Mouse (Mus musculus) forebrain, embryonic 14.5 days (tissue): ENCODE results near the gene Kcnip4. TPM values are rescaled to one million over a fixed set of nuclear protein-coding genes. Genes with fewer than 3 reads are reported as not detected.

ENCODE experiments used
- ATAC-seq: fragments of 200-750 bp; cut with Nextera tagmentation; 2 replicates; pipeline ENCODE4 v1.8.0; 2017; ENCODE audit warnings: mild to moderate bottlenecking, moderate library complexity
- DNase-seq: peaks from one replicate; pipeline ENCODE4 v3.0.0-alpha.2; 2015; ENCODE audit warnings: low spot score
- H3K27ac ChIP-seq: fragments of 300-500 bp; sonication (generic); 2 replicates; pipeline ENCODE4 v1.5.1; 2014; ENCODE audit warnings: low read depth, mild to moderate bottlenecking, control low read depth, low read length, moderate library complexity
- H3K27me3 ChIP-seq: fragments of 300-500 bp; sonication (generic); replicated peaks from 2 replicates; pipeline ENCODE4 v1.6.1; 2014; ENCODE audit warnings: low read length, control low read depth, mixed read lengths; ENCODE audit not compliant: control insufficient read depth, insufficient read depth
- H3K36me3 ChIP-seq: fragments of 300-500 bp; sonication (generic); 2 replicates; pipeline ENCODE4 v1.6.1; 2014; ENCODE audit warnings: low read length, control low read depth; ENCODE audit not compliant: control insufficient read depth, insufficient read depth
- H3K4me1 ChIP-seq: fragments of 300-500 bp; sonication (generic); 2 replicates; pipeline ENCODE4 v1.6.1; 2014; ENCODE audit warnings: antibody characterized with exemption, low read length, control low read depth; ENCODE audit not compliant: control insufficient read depth, insufficient read depth
- H3K4me2 ChIP-seq: fragments of 300-500 bp; sonication (generic); 2 replicates; pipeline ENCODE4 v1.6.1; 2014; ENCODE audit warnings: mild to moderate bottlenecking, control low read depth, low read length
- H3K4me3 ChIP-seq: fragments of 300-500 bp; sonication (generic); 2 replicates; pipeline ENCODE4 v1.5.1; 2014; ENCODE audit warnings: low read depth, low read length, control low read depth
- H3K9ac ChIP-seq: fragments of 300-500 bp; sonication (generic); 2 replicates; pipeline ENCODE4 v1.6.1; 2014; ENCODE audit warnings: mild to moderate bottlenecking, low read length, control low read depth, moderate library complexity
- H3K9me3 ChIP-seq: fragments of 300-500 bp; sonication (generic); replicated peaks from 2 replicates; pipeline ENCODE4 v1.6.1; 2016; ENCODE audit warnings: low read length, control low read depth, mixed read lengths; ENCODE audit not compliant: control insufficient read depth
- WGBS: fragments of 180-500 bp; shearing (Covaris S2); extraction: QIAGEN DNeasy Blood & Tissue Kit; methylation state at CpG from one replicate; pipeline ENCODE4 v1.1.7; 2014; 5-methylcytosine and 5-hydroxymethylcytosine counted together
- polyA plus RNA-seq: library from polyadenylated mRNA; unstranded; fragments of >200 nt; fragmentation: Nextera tagmentation; extraction: Ambion mirVana; gene quantifications from 2 replicates; pipeline ENCODE4 v1.2.1, GENCODE M21; 2014

The Kcnip4 gene
- polyA plus RNA-seq, 1 experiment from 2014 or later = 8.0 TPM

DNA sequence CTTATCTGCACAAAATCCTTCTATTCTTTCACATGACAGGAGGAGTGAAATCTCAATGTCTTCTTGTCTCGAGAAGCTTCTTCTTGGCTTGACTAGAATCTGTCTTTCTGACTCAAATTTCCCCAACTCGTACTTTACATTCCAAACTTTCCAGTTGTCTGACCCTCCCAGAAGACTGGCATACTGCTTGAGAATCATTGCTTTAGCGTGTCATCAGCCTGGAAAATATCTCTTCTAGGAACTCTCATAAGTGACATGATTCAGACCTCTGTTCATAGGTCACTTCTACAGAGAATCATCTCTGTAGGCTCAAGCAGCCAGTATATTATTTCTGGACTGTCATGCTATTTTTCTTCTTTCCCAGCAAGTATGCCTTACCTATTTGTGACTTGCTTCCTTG, 26.0 kb downstream of the Kcnip4 start:
- H3K36me3 ChIP-seq = no peaks in the 10 kb centered on the region
- no peaks in the 10 kb centered on the region for H3K4me1 ChIP-seq
- ATAC-seq = no peak
- no peak overlapping the region for H3K27ac ChIP-seq
- no peaks in the 10 kb centered on the region for H3K9me3 ChIP-seq
- H3K4me3 ChIP-seq = no peak overlapping the region
- H3K4me2 ChIP-seq = no peak overlapping the region
- 88% methylated on average over 3 of the region's 3 CpGs for WGBS
- no peak overlapping the region for H3K9ac ChIP-seq
- DNase-seq = no peak
- no peaks in the 10 kb centered on the region for H3K27me3 ChIP-seq

DNA sequence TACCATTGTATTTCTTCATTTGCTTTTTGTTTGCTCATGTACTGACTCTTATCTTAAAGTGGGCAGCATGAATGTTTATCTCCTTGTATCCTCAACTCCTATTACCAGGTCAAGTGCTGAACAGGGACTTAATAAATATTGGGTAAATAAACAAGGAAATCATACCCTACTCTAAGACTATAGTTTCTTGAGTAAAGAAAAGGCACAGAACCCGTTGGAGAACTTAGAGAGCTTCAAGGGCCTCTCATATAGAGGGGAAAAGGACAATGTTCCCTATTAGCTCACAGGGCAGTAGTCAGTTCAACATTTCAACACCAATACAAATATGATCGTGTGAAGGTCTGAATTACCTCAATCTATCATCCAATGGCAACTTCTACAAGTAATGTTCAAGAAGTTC, 37.4 kb downstream of the Kcnip4 start:
- no peak for DNase-seq
- Histone ChIP-seq H3K9ac (no peak overlapping the region), H3K4me1 (no peaks in the 10 kb centered on the region), H3K9me3 (no peaks in the 10 kb centered on the region), H3K4me2 (no peak overlapping the region), H3K27me3 (no peaks in the 10 kb centered on the region), H3K36me3 (no peaks in the 10 kb centered on the region), H3K4me3 (no peak overlapping the region), H3K27ac (no peak overlapping the region)
- ATAC-seq = no peak
- WGBS = 69% methylated on average over 2 of the region's 2 CpGs

DNA sequence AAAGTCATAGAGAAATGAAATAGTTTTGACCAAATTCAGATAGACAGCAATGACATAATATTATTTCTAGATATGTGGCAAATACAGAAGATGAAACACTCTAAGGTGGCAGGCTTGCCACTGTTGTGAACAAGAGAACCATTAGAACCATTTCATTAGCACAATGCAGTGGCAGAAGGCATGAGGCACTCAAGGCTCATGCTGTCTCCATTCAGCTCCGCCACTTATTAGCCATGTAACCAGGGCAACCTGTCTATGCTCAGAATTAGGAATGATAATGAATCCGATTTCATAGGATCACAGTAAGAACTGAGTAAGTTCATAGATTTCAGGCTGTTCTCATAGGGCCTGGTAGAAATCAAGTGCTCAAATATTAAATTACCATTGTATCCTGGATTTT, 54.0 kb downstream of the Kcnip4 start:
- Histone ChIP-seq H3K27ac (no peak overlapping the region), H3K4me1 (no peaks in the 10 kb centered on the region), H3K27me3 (no peaks in the 10 kb centered on the region), H3K4me3 (no peak overlapping the region), H3K9me3 (no peaks in the 10 kb centered on the region), H3K36me3 (no peaks in the 10 kb centered on the region), H3K4me2 (no peak overlapping the region), H3K9ac (no peak overlapping the region)
- ATAC-seq (peak; percentile 55; the same call in 1 of the 2 replicates), DNase-seq (peak; percentile 46)
- whole genome bisulfite sequencing = 39% methylated on average over 2 of the region's 2 CpGs

DNA sequence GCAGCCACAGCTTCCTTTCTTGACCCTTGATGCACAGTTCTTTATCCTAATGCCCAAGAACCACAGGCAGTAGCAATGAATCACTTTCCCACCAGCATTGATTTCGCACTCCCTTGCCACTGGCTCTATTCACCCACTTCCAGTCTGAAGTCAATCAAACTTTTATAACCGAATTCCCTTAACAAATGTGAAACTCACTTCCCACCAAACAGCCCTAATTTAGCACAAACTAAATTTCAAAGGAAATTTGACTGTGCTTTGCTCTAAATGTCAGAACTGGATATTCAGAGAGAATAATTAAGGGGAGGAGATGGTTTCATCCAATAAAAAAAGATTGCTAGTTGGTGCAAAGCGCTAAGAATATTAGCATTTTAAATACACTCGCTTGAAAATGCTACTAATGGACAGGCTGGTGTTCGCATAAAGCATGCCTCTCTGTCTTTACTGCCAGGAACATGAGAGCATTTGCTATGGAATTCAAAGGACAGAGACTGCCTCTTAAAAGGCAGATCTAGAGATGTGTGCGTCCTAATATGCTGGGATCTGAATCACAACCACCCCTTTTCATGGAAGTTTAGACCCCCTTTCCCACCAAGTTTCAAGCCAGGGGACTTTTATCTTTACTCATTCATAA, 63.9 kb downstream of the Kcnip4 start:
- Histone ChIP-seq H3K27me3 (no peaks in the 10 kb centered on the region), H3K4me3 (no peak overlapping the region), H3K36me3 (no peaks in the 10 kb centered on the region), H3K27ac (no peak overlapping the region), H3K9ac (no peak overlapping the region), H3K4me1 (no peaks in the 10 kb centered on the region), H3K4me2 (no peak overlapping the region), H3K9me3 (no peaks in the 10 kb centered on the region)
- ATAC-seq = peak; percentile 82
- WGBS = 30% methylated on average over 6 of the region's 6 CpGs
- DNase-seq = peak; percentile 55

DNA sequence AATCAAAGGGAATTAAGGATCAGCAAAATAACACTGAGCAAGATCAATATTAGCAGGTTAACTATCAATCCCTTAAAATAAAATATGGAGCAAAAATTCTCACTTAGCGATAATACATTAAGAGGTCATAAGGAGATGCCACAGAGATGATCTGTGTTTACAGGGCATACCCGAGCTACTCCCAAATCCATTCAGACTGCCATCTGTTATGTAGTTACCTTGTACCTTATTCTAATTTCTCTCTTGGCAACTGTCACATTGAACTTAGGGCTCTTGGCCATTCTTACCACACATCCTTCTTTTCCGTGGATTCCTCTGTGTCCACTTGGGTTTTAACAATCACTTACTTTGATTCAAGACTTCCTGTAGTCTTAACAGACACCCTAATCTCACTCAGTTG, 71.6 kb downstream of the Kcnip4 start:
- no peaks in the 10 kb centered on the region for H3K27me3 ChIP-seq
- H3K9ac ChIP-seq = no peak overlapping the region
- no peak for DNase-seq
- H3K4me2 ChIP-seq = no peak overlapping the region
- no peaks in the 10 kb centered on the region for H3K4me1 ChIP-seq
- H3K36me3 ChIP-seq = no peaks in the 10 kb centered on the region
- H3K27ac ChIP-seq = no peak overlapping the region
- H3K4me3 ChIP-seq = no peak overlapping the region
- no peak for ATAC-seq
- no peaks in the 10 kb centered on the region for H3K9me3 ChIP-seq
- 92% methylated on average over 3 of the region's 3 CpGs for WGBS

DNA sequence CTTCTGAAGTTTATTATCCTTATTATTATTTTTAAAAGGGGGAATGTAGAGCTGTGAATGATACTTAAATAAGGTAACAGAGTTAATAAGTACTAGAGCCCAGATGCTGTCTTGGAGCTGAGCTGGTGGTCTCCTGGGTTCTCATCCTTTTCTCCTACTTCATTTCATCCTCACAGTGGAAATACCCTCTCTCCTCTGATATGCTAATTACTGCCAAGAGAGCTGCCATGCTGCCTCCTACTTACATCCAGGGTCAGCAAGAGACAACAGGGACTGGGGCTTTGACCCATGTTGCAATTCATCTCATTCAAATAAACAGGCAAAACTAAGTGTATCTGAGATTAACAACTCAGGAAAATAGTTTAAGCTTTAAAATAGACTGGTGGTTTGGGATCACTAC, 73.4 kb downstream of the Kcnip4 start:
- no peak for DNase-seq
- H3K36me3 ChIP-seq = no peaks in the 10 kb centered on the region
- H3K4me3 ChIP-seq = no peak overlapping the region
- H3K9ac ChIP-seq = no peak overlapping the region
- H3K9me3 ChIP-seq = no peaks in the 10 kb centered on the region
- H3K27ac ChIP-seq = no peak overlapping the region
- no peak overlapping the region for H3K4me2 ChIP-seq
- no peaks in the 10 kb centered on the region for H3K4me1 ChIP-seq
- H3K27me3 ChIP-seq = no peaks in the 10 kb centered on the region
- no peak; the same call in 1 of the 2 replicates for ATAC-seq

DNA sequence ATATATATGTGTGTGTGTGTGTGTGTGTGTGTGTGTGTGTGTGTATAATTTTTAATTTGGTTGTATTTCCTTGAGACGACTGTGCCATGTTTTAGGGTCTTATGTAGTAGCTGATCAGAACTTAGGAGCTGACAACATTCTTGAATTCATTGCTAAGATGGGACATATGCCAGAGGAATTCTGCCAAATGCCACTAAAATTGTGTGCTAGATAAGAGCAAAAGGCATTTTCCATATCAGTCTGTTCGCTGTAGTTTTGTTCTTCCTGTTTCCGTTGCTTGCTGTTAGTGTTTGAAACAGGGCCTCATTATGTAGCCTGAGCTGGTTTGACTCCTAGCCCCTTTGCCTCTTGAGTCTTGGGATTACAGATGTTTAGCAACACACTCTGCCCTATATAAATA, 73.8 kb downstream of the Kcnip4 start:
- no peak overlapping the region for H3K9ac ChIP-seq
- no peaks in the 10 kb centered on the region for H3K36me3 ChIP-seq
- H3K4me1 ChIP-seq = no peaks in the 10 kb centered on the region
- DNase-seq (peak; percentile 56), ATAC-seq (no peak; the same call in 1 of the 2 replicates)
- no peak overlapping the region for H3K27ac ChIP-seq
- 72% methylated on average over 3 of the region's 3 CpGs for WGBS
- no peaks in the 10 kb centered on the region for H3K9me3 ChIP-seq
- H3K4me3 ChIP-seq = no peak overlapping the region
- H3K4me2 ChIP-seq = no peak overlapping the region
- H3K27me3 ChIP-seq = no peaks in the 10 kb centered on the region

DNA sequence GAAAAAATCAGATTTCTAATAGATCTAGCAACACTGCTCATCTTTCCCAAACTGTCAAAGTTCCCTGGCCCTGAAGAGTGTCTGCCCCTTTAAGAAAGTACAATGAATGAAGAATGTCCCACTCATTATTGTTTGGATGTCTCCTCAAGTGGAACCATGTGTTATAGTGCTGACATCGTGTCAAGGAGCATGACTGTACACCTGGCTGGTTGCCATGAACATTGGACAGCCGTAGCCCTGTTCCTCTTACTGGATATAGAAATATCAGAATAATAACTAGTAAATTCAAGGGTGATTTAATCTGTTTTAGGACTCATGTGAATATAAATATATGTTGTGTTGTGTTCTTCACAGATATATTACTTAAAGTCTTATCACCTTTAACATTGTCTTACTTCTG, 87.5 kb downstream of the Kcnip4 start:
- H3K9me3 ChIP-seq = no peaks in the 10 kb centered on the region
- H3K9ac ChIP-seq = no peak overlapping the region
- no peak overlapping the region for H3K4me3 ChIP-seq
- no peak overlapping the region for H3K27ac ChIP-seq
- H3K36me3 ChIP-seq = no peaks in the 10 kb centered on the region
- 70% methylated on average over 2 of the region's 2 CpGs for WGBS
- ATAC-seq (no peak), DNase-seq (no peak)
- no peaks in the 10 kb centered on the region for H3K4me1 ChIP-seq
- H3K27me3 ChIP-seq = no peaks in the 10 kb centered on the region
- H3K4me2 ChIP-seq = no peak overlapping the region

DNA sequence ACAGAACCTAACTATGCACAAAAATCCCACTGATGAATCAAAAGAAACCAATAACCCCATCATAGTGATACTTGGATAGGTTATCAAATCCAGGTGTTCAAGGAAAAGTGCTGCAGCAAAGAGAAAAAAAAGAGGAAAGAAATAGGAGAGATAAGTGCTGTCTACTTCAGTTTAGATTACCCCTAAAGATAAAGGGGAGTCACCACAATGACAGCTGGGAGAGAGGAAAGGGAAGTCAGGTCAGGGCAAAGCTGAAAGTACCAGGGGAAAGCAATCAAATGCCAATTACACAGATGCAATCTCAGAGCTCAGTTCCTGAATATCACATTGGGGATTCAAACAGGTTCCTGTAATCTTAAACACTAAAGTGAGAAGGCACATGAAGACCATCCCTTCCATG, 97.0 kb downstream of the Kcnip4 start:
- Histone ChIP-seq H3K4me2 (no peak overlapping the region), H3K9me3 (no peaks in the 10 kb centered on the region), H3K27me3 (no peaks in the 10 kb centered on the region), H3K27ac (no peak overlapping the region), H3K4me3 (no peak overlapping the region), H3K36me3 (no peaks in the 10 kb centered on the region), H3K9ac (no peak overlapping the region), H3K4me1 (no peaks in the 10 kb centered on the region)
- DNase-seq (no peak), ATAC-seq (no peak)
